Mouse (Mus musculus) liver, adult 2 months (tissue): Measurements from ENCODE around the gene Bri3bp. TPM values are rescaled to one million over a fixed set of nuclear protein-coding genes. Genes with fewer than 3 reads are reported as not detected.

ENCODE experiments used
- DNase-seq: peaks from one replicate; pipeline ENCODE4 v3.0.0-alpha.2; 2011; ENCODE audit warnings: low read depth, low spot score; ENCODE audit errors: extremely low read depth
- H3K27ac ChIP-seq: fragments of 200-500 bp; replicated peaks from 2 replicates; pipeline ENCODE4 v1.5.1; 2012; ENCODE audit warnings: low read depth, mild to moderate bottlenecking, control low read depth, inconsistent platforms, low read length; ENCODE audit not compliant: insufficient read depth
- H3K27me3 ChIP-seq: fragments of 200-500 bp; 2 replicates; pipeline ENCODE4 v1.6.1; 2012; ENCODE audit warnings: mild to moderate bottlenecking, moderate library complexity, low read length, inconsistent platforms; ENCODE audit not compliant: control insufficient read depth, insufficient read depth
- H3K36me3 ChIP-seq: fragments of 200-500 bp; 2 replicates; pipeline ENCODE4 v1.6.1; 2012; ENCODE audit warnings: low read length, inconsistent platforms; ENCODE audit not compliant: control insufficient read depth, insufficient read depth
- H3K4me1 ChIP-seq: fragments of 200-500 bp; 2 replicates; pipeline ENCODE4 v1.6.1; 2011; ENCODE audit warnings: low read length; ENCODE audit not compliant: control insufficient read depth, insufficient read depth
- H3K4me3 ChIP-seq: fragments of 200-500 bp; 2 replicates; pipeline ENCODE4 v1.5.1; 2011; ENCODE audit warnings: low read depth, mild to moderate bottlenecking, control low read depth, low read length, moderate library complexity; ENCODE audit not compliant: insufficient read depth
- H3K79me2 ChIP-seq: fragments of 200-500 bp; 2 replicates; pipeline ENCODE4 v1.6.1; 2012; ENCODE audit warnings: inconsistent platforms, mild to moderate bottlenecking, low read length, moderate library complexity; ENCODE audit not compliant: control insufficient read depth, insufficient read depth
- H3K9ac ChIP-seq: fragments of 200-500 bp; 2 replicates; pipeline ENCODE4 v1.6.1; 2012; ENCODE audit warnings: low read depth, mild to moderate bottlenecking, control low read depth, inconsistent platforms, low read length
- CTCF ChIP-seq: fragments of 200-500 bp; IDR thresholded peaks from 2 replicates; pipeline ENCODE4 v1.5.1; 2011; ENCODE audit warnings: low read depth, low read length, control low read depth
- POLR2A ChIP-seq: fragments of 200-500 bp; IDR thresholded peaks from 2 replicates; pipeline ENCODE4 v1.6.1; 2011; ENCODE audit warnings: low read length, control low read depth; ENCODE audit not compliant: insufficient read depth; ENCODE audit errors: extremely low read depth
- WGBS: fragments of 180-500 bp; shearing (Covaris S2); methylation state at CpG from one replicate; pipeline ENCODE4 v1.1.7; 2018; 5-methylcytosine and 5-hydroxymethylcytosine counted together
- polyA plus RNA-seq: library from polyadenylated mRNA; depleted of rRNA; stranded (reverse); fragments of >200 nt; gene quantifications from 2 replicates; pipeline ENCODE4 v1.2.3, GENCODE M21; 2012
- total RNA-seq: library from RNA; depleted of rRNA; stranded (reverse); fragments of >200 nt; gene quantifications from 2 replicates; pipeline ENCODE4 v1.2.3, GENCODE M21; 2014

The Bri3bp gene
- total and polyA plus RNA-seq, 2 experiments, result 7.7 to 23.0 TPM

DNA sequence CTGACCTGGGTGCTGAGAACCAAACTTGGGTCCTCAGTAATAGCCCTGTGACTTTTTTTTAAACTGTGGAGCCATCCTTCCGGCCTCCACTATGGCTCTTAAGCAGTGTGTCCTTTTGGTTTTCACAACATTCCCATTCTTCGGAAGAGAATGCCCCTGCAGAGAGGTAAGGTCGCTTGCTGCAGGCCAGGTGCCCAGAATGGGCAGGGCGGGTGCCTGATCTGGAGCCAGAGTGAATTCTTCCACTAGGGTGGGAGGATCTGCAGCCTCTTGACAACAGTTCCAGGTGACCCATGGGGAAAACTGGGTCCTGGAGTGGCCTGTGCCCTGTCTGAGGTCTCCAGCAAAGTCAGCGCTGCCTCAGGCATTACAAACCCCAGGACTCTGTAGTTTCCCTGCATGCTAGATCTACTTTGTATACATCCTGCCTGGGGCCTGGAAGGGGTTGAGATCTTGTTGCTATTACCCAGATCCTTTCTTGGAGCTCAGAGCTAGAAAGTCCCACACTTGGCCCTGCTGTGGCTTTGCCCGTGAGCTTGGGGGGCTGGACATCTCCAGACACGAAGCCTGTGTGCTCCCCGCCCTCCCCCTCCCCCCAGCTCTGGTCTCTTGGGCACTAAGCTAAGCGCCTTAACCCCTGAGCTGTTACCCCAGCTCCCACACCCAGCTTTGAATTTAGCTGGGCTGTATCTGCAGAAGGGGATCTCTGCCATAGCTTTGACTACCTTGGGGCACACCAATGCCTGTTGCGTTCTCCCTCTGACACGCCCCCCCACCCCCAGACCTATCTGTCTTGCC lies 39.3 kb downstream of the Bri3bp start:
- whole genome bisulfite sequencing, result 55% methylated on average over 11 of the region's 11 CpGs
- peak; percentile 72 for DNase-seq

DNA sequence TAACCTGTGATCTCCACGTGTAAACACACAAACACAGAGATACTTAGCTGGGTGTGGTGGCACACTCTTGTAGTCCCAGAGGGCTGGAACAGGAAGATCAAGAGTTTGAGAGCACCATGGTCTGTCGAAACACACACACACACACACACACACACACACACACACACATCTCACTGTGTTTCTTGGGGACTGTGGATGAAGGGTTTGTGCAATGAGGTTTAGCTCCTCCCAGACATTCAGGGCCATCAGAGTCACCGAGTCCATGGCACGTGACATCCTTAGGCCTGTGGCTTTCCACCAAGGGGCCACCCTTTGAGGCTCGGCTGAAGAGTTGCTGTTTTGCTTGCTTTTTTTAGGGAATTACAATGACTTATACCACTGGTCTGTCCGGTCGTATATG lies 41.1 kb downstream of the Bri3bp start:
- Histone ChIP-seq H3K4me3 (no peak overlapping the region), H3K9ac (no peak overlapping the region), H3K79me2 (peaks cover 19% of the 10 kb centered on the region), H3K36me3 (peaks cover 31% of the 10 kb centered on the region), H3K27ac (0 out of 2 replicates have a peak overlapping the region, but pooled peaks have one; percentile 11), H3K4me1 (peaks cover 61% of the 10 kb centered on the region), H3K27me3 (no peaks in the 10 kb centered on the region)
- 66% methylated on average over 7 of the region's 7 CpGs for WGBS
- DNase-seq, result no peak
- TF ChIP-seq POLR2A (no peak), CTCF (no peak)

More for the DNA sequence above, 39.3 kb downstream of the Bri3bp start:
- Histone ChIP-seq H3K27me3 (no peaks in the 10 kb centered on the region), H3K4me1 (peaks cover 62% of the 10 kb centered on the region), H3K27ac (peak overlapping the region; percentile 29; the same call in 1 of the 2 replicates), H3K36me3 (peaks cover 23% of the 10 kb centered on the region), H3K9ac (no peak overlapping the region), H3K79me2 (peaks cover 37% of the 10 kb centered on the region), H3K4me3 (no peak overlapping the region)
- no peak for TF ChIP-seq POLR2A

DNA sequence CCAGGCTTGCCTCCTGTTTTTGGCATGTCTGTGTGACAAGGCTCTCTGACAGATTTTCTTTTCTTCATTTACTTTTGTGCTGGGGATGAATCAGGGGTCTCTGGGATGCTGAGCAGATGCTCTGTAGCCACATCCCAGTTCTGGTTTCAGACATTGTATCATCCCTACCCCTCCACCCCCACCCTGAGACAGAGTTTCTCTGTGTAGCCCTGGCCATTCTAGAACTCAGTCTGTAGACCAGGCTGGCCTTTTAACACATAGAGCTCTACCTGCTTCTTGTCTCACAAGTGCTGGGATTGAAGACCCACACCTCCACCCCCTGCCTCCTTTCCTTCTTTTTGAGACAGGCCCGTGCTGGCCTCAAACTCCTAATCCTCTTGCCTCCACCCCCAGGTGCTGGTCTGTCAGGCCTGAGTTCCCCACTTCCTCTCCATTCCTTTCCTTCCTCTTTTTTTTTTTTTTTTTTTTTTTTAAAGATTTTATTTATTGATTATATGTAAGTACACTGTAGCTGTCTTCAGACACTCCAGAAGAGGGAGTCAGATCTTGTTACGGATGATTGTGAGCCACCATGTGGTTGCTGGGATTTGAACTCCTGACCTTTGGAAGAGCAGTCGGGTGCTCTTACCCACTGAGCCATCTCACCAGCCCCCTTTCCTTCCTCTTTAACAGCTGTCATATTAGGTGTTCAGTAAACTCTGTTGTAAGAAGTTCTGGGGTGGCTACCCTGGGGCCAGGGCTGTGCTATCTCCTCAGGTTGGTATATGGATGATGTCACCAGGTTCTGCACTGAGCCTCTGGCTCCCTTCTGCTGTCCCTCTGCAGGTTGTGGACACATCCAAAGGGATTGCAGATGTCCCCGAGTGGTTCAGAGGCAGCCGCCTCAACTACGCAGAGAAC lies 42.6 kb downstream of the Bri3bp start:
- no peak for DNase-seq
- Histone ChIP-seq H3K4me1 (peaks cover 48% of the 10 kb centered on the region), H3K27ac (peak overlapping the region; percentile 73; the same call in 1 of the 2 replicates), H3K79me2 (peaks cover 6% of the 10 kb centered on the region; the same call in 1 of the 2 replicates), H3K9ac (peak overlapping the region; percentile 50; the same call in 1 of the 2 replicates), H3K4me3 (no peak overlapping the region), H3K27me3 (no peaks in the 10 kb centered on the region), H3K36me3 (peaks cover 38% of the 10 kb centered on the region)
- WGBS, result 66% methylated on average over 6 of the region's 6 CpGs
- TF ChIP-seq POLR2A (no peak), CTCF (no peak)

DNA sequence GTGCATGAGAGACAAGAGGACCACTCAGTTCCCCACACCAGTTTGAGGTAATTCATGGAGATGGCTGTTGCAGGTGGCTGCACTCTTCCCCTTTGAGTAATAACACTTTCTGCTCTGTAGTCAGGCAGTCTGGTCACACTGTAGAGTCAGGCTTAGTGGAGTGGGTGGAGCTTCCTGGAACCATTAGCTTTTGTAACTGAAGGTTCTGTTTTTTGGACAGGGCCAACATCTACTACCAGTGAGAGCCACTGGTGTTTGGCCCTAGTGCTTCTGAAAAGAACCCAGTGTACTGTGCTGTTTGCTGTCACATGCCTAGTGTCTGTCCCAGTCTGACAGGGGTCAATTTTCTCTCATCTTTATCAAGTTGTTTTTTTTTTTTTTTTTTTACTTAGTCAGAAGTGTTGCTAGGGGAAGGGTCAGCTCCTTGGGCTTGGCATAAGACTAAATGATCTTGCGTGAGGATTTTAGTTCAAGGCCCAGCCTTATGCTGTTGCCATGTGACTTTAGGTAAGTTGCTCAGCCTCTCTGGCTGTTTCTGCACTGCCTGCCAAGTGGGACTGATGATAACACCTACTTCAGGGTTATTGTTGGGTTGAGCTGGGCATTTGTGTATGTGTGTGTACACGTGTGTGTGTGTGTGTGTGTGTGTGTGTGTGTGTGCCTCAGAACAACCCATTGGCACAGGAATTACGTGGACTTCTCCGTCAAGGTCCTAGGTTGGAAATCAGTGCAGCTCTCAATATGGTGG lies 43.8 kb downstream of the Bri3bp start:
- WGBS, result 32% methylated on average over 4 of the region's 4 CpGs
- H3K27me3 ChIP-seq, result no peaks in the 10 kb centered on the region
- H3K27ac ChIP-seq, result peak overlapping the region; percentile 90
- peaks cover 41% of the 10 kb centered on the region for H3K4me1 ChIP-seq
- H3K79me2 ChIP-seq, result no peaks in the 10 kb centered on the region; the same call in 1 of the 2 replicates
- H3K36me3 ChIP-seq, result peaks cover 45% of the 10 kb centered on the region
- peak; percentile 95 for DNase-seq
- H3K4me3 ChIP-seq, result no peak overlapping the region
- TF ChIP-seq POLR2A (no peak), CTCF (no peak)
- H3K9ac ChIP-seq, result peak overlapping the region; percentile 37; the same call in 1 of the 2 replicates

DNA sequence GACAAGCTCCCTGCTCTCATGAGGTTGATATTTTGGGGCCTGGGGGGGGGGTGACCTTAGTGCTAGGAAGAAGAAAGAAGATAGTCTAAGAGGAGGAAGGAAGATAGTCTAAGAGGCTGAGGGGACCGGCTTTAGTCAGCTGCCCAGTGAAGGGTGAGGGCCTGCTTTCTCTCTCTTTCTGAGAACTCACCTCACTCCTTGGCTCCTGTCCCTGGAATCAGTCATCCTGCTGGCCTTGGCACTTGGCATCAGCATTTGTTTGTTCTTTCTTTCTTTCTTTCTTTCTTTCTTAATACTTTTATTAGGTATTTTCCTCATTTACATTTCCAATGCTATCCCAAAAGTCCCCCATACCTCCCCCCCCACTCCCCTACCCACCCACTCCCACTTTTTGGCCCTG lies 44.7 kb downstream of the Bri3bp start:
- Histone ChIP-seq H3K79me2 (no peaks in the 10 kb centered on the region; the same call in 1 of the 2 replicates), H3K36me3 (peaks cover 43% of the 10 kb centered on the region), H3K9ac (peak overlapping the region; percentile 37; the same call in 1 of the 2 replicates), H3K4me3 (no peak overlapping the region), H3K4me1 (peaks cover 41% of the 10 kb centered on the region), H3K27ac (peak overlapping the region; percentile 90), H3K27me3 (no peaks in the 10 kb centered on the region)
- DNase-seq, result peak; percentile 68
- 25% methylated on average over 1 of the region's 1 CpGs for WGBS
- TF ChIP-seq CTCF (no peak), POLR2A (no peak)
